Mouse (Mus musculus) lung, adult 2 months (tissue): Measurements from ENCODE around the gene Thbs2.

ENCODE experiments used
- CTCF ChIP-seq: fragments of 200-500 bp; IDR thresholded peaks from 2 replicates; pipeline ENCODE4 v1.5.1; 2011; ENCODE audit warnings: mild to moderate bottlenecking, low read length, control low read depth; ENCODE audit not compliant: insufficient read depth
- POLR2A ChIP-seq: fragments of 200-500 bp; IDR thresholded peaks from 2 replicates; pipeline ENCODE4 v1.6.1; 2011; ENCODE audit warnings: low read depth, mild to moderate bottlenecking, control low read depth, low read length, borderline replicate concordance; ENCODE audit errors: extremely low read depth

DNA sequence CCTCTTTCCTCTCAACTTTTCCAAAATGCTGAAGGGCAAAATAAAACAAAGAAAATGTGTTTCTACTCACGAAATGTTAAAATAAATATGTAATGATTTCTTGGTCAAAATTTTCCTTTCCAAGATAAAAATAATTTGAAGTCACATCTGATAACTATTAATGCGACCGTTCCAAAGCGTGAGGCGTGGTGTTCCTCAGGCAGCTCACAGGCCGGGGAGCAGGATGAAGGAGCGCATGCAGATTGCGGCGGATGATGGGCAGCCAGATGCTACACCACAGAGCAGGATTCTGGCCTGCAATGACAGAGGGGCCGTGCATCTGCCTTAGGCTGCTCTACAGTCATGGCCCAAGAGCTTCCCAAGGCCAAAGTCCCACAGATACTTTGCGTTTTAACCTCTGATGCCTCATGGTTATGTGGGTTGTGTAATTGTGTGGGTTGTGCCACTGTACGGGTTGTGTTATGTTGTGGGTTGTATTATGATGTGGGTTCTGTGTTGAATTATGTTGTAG, 66.2 kb downstream of the Thbs2 start:
- no peak for TF ChIP-seq CTCF
- TF ChIP-seq POLR2A: no peak
